Mouse (Mus musculus) inflammation-experienced regulatory T-cells (primary cell): ENCODE measurements around the gene Gm266. TPM values are rescaled to one million over a fixed set of nuclear protein-coding genes. Genes with fewer than 3 reads are reported as not detected.

Experiments used
- polyA plus RNA-seq, 2 experiments: library from polyadenylated mRNA; unstranded; fragments of 100-300 nt; shearing (Covaris generic); gene quantifications; one replicate each; pipeline ENCODE4 v1.2.1; 2017

The Gm266 gene
- not detected for polyA plus RNA-seq

DNA sequence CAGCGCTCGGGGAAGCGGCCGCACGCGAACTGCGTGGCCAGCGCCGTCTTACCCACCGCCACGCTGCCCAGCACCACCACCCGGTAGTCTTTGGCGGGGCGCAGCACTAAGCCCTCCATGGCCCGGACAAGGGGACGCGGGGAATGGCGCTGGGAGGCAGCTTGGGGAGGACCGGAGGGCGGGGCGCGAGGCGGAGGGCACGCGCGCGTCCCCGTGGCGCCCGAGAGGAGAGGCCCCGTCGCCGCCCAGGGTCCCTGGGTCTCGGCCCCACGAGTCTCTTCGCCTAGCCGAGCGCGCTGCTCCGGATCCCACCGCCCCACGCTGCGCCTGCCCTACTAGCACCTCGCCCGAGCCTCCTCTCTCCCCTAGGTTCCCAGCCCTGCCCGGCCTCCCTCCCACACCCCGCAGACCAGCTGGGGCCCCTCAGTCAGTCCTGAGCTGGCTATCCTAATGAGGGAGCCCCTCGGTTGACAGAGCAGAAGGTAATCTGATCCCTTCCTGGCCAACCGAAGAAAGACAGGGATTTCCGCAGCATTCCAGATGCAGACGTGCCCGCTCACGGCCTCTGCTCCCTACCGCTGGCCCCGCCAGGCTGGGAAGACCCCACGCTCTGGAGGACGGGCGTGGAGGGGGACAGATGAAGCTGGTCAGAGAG lies at the start of gene Gm266:
Gene Gm266 (minus strand): TSS at position 172 of the 655 bp plus-strand sequence.

DNA sequence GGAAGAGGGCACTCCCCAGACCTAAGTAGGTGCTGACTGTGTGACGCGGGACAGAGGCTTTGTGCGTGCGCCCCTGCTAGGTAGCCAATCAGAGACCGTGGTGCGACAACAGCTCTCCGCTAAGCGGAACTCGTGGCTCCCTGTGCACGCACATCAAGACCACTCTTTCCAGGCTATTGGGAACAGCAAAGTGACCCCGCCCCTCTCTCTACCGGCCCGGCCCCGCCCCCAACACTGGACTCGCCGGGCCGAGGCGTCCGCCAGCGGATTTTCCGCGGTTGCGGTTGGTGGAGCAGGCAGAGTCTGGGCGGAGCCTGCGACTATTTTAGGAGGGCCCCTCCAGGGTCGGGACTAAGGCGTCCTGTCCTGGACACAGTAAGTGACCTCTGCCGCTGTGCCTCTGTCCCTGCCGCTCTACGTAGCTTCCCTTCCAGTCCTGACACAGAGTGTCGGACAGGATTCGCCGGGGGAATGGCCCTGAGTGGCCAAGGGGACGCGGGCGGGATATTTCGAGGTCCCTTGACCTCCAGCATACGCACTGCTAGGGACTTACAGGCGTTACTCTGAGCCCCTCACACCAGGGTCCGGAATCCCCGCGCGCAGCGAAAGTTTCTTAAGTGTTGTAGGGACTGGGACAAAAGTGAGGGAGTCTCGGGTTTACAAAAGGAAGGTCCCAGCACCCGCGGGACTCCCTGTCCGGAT lies 43.2 kb downstream of the Gm266 start, which contains the start of gene Tnfaip2:
Gene Tnfaip2 (plus strand): TSS at position 161 of the 702 bp plus-strand sequence.

Other genes with a start within 250 kb of the Gm266 start
- not detected for gene Amn, start 214.7 kb downstream of the Gm266 start, polyA plus RNA-seq
- 1 to 10 TPM in 1 of 2 experiments, under 1 TPM in 1; 0.80 to 1.4 TPM for gene Cdc42bpb, start 108.1 kb downstream of the Gm266 start, polyA plus RNA-seq
- gene Lbhd2, start 79.0 kb downstream of the Gm266 start, polyA plus RNA-seq, result not detected
- not detected for gene Exoc3l4, start 68.8 kb downstream of the Gm266 start, polyA plus RNA-seq
- 1 to 10 TPM in 1 of 2 experiments, not detected in 1; 2.9 TPM for gene Tnfaip2, start 43.4 kb downstream of the Gm266 start, polyA plus RNA-seq
- gene Eif5, start 52.2 kb upstream of the Gm266 start, polyA plus RNA-seq, result 100 to 1,000 TPM; 554 to 714 TPM
- gene Mark3, start 88.7 kb upstream of the Gm266 start, polyA plus RNA-seq, result 100 to 1,000 TPM; 103 to 130 TPM
- gene Ckb, start 186.5 kb upstream of the Gm266 start, polyA plus RNA-seq, result 10 to 100 TPM; 22.8 to 23.9 TPM
- 10 to 100 TPM; 15.8 to 20.3 TPM for gene Trmt61a, start 192.3 kb upstream of the Gm266 start, polyA plus RNA-seq
- 10 to 100 TPM; 42.7 to 59.4 TPM for gene Bag5, start 227.4 kb upstream of the Gm266 start, polyA plus RNA-seq
- 10 to 100 TPM; 51.6 to 53.1 TPM for gene Apopt1, start 227.4 kb upstream of the Gm266 start, polyA plus RNA-seq